Mouse (Mus musculus): ENCODE data around the gene Rgl1.

DNA sequence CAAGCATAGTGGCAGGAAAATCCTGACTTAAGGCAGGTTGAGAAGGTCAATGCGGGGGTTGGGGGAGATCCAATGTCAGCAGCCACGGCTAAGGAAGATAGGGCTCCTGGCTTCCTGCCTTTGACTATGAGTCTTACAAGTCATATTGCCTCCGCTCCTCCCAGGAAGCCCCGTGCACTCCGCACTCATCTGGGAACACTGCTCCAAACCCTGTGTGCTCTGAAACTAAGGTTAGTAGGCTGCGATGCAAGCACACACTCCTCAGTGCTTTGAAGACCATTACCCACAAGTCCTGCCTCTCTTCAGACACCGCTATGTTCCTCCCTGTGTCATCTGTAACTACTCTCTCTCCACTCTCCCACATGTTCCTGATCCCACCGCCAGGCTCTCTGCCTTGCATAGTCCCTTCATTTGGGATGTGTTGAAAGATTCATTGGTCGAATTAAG lies 143.4 kb downstream of the Rgl1 start:
- no peak for TF ChIP-seq CTCF (IDR thresholded peaks at IDR 0.05; ENCODE audit: extremely low read depth, insufficient read depth, insufficient read length, insufficient replicate concordance)
- no peak for TF ChIP-seq POLR2A (IDR thresholded peaks at IDR 0.05; ENCODE audit: low read depth, low read length)
